Mouse (Mus musculus) bone marrow, adult 2 months (tissue): ENCODE data around the gene Emb.

ENCODE experiments used
- CTCF ChIP-seq: fragments of 200-500 bp; IDR thresholded peaks from 2 replicates; pipeline ENCODE4 v1.5.1; 2011; ENCODE audit warnings: low read length, control low read depth; ENCODE audit not compliant: control insufficient read depth, insufficient read depth
- POLR2A ChIP-seq: fragments of 200-500 bp; IDR thresholded peaks from 2 replicates; pipeline ENCODE4 v1.6.1; 2011; ENCODE audit warnings: low read depth, mild to moderate bottlenecking, control low read depth, low read length, borderline replicate concordance; ENCODE audit not compliant: control insufficient read depth

DNA sequence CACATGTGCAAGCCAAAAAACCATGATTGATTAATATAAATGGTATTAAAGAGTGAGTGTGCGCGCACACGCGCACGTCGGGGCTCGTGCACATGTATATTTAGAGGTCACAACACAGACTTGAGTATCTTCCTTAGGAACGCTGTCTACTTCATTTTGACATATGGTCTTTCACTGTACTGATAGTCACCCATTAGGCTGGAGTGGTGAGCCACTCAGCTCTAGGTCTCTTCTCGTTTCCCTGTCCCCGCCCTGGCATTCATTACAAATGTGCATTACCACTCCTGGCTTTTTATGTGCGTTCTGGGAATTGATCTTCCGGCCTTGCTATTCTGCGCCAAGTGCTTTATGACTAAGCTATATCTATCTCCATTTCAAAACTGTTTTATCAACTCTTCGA is 59.6 kb downstream of the Emb start:
- TF ChIP-seq POLR2A = no peak
- TF ChIP-seq CTCF = no peak
